Mouse (Mus musculus): ENCODE measurements at regions not wholly inside any gene's neighbourhood (a gene's known extent, or its start where the extent isn't known, plus 50 kb on each side); places are given as distances from the start of the nearest gene placed in this dataset.

GRCm38 (mm10) chr2:123267036-123267435 is 502.0 kb downstream of the Sqor start:
- DNase-seq (ENCODE audit: inconsistent ontology term): no peak

- no peak for DNase-seq (ENCODE audit: inconsistent ontology term)
Measured at GRCm38 (mm10) chr2:123274866-123275735, 510.1 kb downstream of the Sqor start.

DNA sequence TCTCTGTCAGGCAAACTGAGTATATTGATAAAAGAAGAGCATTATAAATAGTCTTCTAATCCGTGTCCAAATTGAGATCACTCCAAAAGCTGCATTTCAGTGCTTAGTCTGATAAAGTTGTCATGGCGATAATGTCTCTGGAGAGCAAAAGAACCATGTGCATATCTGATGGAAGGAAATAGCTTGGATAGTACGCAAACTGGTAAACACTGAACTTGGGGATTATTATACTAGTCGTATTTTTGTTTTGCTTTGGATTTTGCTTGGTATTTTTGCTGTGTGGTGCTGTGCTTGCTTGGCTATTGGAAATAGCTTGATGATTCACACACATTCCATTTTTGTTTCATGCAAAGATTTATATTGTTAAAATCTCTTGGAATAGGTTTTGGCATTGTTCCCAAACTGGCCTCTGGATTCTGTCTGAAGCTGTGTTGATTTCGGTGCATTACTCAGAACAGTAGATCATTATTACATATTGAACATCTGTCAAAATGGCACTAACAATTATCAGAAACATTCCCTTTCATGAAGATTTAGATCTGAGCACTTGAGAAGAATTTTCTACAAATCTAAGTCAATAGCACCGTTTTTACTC is 510.8 kb downstream of the Sqor start:
- DNase-seq (ENCODE audit: inconsistent ontology term): peak; percentile 49

DNA sequence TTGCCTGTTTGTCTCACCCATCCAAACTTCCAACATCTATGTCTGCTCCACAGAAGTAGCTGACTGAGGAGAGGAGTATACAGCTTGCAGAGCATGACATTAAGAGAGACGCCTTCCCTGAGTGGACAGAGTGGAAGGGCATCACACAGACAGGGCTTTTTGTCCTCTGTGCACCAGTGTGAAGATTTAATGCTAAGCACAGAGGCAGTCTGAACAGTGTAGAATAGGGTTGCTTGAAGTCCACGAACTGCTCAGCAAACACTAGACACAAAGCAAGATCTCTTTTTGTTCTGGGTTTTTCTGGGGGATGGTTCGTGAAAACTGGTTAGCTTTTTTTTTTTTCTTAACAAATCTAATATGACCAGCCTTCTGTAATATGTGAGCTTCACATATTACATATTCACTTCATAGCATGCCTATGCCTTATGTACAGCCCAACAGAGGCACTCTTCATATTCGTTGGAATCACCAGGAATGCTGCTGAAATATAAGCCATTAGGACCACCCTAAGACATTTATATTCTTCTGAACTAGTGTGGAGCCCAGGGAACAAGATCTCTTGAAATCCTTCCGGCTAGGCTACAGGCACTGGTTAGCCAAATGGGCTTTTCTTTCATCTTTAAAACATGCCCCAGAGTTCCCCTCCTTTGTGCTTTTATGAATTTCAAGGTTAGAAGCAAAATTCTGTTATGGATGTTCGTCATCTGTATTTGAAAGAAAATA is 546.7 kb downstream of the Sqor start:
- DNase-seq (ENCODE audit: inconsistent ontology term): no peak

DNA sequence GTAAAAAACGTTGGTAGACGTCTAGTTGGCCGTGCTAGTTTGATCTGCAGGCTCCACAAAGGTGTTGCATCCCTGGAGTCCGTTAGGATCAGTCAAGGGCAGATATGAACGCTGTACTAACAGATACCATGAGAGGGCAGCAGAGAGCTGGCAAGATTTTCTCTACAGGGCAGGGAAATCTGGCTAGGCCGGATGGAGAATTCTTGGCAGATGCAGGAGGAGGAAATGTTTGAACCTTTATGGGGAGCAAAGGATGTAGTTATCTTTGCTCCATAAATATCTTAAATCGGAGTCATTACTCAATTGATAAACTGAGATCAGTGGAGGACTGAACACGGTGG is 547.2 kb downstream of the Sqor start:
- DNase-seq (ENCODE audit: inconsistent ontology term): peak; percentile 43

DNA sequence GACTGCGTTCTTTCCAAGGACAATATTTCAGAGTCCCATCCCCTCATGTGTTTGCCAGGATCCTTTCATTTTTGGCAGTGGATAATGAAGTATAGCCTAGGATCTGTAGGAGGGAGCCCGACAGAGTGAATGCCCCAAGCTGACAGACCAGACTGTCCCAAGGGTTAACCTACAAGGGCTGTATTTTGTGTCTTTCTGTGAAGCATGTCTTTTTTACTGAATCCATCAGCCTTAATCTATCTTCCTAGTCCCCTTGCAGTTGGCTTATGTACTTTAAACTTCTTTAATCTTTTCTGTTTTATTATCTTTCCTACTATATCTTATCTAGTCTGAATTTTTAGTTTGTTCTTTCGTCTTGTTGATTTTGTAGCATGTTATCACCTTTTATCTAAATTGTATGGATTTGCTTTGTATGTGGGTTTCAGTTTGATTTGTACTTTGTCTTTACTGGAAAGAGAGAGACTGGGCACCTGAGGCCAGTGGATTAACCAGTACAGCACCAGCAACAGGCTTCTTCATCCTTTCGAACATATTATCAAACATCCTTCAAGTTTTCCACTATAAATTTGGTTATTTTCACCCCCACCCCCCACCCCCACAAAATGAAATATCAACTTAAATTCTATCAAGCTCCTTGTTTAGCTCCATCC is 555.5 kb downstream of the Sqor start:
- no peak for DNase-seq (ENCODE audit: inconsistent ontology term)

GRCm38 (mm10) chr2:123323769-123324168 is 558.7 kb downstream of the Sqor start:
- no peak for DNase-seq (ENCODE audit: inconsistent ontology term)

DNA sequence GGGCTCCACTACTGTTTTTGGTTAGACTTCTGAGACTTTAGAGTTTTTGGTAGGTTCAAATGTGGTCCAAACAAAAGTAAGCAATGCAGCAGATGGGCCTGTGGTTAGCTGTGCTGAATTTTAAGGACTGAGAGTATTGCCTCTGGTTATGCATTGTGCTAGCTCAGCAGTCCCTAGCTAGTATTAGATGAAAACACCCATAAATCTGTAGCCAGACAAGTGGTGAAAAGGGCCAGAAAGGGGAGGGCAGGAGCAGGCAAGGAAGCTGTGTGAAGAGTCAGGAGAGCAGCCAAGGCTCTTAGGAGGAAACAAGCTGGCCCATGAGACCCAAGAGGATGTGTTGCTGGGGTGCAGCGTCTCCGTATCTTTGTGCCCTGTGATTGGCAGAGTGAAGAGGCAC is 559.9 kb downstream of the Sqor start:
- DNase-seq (ENCODE audit: inconsistent ontology term): no peak

- no peak for DNase-seq (ENCODE audit: inconsistent ontology term)
Measured at GRCm38 (mm10) chr2:123349625-123350346, 584.7 kb downstream of the Sqor start.

DNA sequence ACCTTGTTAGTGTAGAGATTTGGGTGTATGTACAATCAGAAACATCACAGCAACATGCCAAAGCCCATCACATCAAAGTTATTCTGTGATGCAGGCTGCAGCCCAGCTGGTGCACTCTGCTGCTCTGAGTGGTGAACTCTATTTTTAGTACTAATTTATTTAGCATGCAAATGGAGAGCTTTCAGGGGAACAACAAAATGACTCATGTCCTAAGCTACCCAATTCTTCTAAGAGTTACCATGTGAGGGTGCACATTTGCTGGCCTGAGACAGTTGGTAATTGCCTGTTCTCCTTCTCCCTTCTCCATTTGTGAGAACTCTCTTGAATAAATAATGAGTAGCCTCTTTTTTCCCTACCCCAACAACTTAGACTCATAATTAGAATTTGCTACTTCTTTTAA is 599.2 kb downstream of the Sqor start:
- peak; percentile 78 for DNase-seq (ENCODE audit: inconsistent ontology term)

GRCm38 (mm10) chr2:123366571-123366970 is 601.5 kb downstream of the Sqor start:
- DNase-seq (ENCODE audit: inconsistent ontology term): no peak

DNA sequence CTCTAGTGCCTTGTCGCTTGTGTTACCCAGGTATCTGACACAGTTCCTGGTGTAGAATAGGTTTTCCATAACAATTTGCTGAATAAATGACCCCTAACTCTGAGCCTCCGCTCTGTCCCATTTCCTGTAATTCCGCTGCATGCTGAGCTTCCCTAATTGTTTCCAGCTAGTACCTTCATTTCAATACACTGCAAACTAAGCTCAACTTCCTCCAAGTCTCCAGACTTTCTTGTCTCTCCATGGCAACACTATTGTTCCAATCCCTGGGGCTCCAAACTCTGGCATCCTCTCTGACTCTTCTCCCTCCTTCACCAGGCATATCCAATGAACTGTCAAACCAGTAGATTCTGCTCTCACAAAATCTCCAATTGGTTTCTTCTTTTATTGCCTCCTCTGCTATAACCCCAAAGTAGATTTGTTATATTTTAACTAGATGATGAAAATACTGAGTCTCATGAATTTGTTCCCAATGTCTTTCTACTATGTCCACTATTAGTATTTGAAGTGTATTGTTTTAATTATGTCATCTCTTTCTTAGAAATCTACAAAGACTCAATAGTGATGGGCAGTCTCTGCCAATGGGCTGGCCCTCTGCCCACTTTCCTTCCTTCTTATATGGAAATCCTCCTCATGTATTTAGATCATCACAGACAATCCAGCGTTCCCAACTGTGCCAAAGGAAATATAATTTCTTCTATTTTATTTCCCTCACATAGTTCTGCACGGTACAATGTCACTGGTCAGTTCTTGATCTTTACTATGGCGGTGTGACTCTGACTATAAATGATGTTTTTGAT is 620.8 kb downstream of the Sqor start:
- DNase-seq (ENCODE audit: inconsistent ontology term): no peak

- DNase-seq (ENCODE audit: inconsistent ontology term): peak; percentile 73
Measured at GRCm38 (mm10) chr2:123386773-123387604, 622.0 kb downstream of the Sqor start.

DNA sequence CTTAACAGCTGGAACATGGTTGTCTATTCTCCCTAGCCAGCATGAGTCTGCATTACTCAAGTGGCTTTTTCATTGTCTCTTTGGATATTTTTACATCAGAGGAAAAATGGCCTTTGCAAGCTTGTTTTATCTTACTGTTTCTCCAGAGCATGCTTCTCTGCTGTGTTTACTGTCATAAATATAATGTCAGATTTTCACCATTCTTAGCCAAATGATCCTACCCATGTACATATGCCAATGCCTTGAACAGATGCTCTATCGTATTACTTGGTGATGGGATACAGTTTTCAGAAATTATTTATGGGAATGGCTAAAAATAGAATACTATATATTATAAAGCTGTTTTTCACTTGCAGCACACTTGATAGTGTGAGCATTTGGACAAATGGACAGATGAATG is 625.9 kb downstream of the Sqor start:
- no peak for DNase-seq (ENCODE audit: inconsistent ontology term)

GRCm38 (mm10) chr2:123394296-123394695 is 629.3 kb downstream of the Sqor start:
- DNase-seq (ENCODE audit: inconsistent ontology term): no peak

GRCm38 (mm10) chr2:123397551-123397950 is 632.5 kb downstream of the Sqor start:
- no peak for DNase-seq (ENCODE audit: inconsistent ontology term)

DNA sequence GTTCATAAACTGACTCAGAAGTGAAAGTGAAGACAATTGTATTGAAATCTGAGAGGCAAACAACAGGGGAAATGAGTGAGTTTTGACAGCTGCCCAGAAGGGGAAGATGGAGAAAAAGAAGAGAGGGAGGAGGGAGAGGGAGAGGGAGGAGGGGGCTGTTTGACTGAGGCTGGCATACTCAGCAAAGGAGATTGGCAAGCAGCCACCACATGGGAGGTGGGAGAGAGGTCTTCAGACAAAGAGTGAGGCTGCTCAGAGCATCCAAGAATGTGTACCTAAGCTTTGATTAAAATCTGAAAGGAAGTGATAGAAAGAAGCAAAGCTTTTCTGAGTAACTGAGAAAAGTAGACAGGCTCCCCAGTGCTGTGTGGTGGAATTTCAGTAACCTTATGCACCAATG is 636.0 kb downstream of the Sqor start:
- DNase-seq (ENCODE audit: inconsistent ontology term): no peak

DNA sequence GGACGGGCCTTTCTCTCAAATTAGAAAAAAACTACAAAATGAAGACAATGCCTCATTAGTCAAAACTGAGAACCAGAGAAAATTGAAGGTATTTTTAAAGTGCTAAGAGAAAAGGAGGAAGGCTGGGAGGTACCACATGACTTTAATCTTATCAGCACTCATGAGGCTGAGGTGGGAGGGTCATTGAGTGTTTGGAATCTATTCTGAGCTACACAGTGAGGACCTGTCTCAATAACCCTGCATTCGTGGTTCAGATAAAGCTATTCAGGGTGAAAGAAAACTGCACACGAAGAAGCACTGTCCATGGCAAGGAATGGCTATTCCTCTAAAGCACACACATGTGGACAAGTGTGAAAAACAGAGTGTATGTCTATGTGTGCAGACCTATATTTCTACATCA is 644.0 kb downstream of the Sqor start:
- DNase-seq (ENCODE audit: inconsistent ontology term): no peak

GRCm38 (mm10) chr2:123458034-123458677 is 631.6 kb upstream of the Sema6d start:
- DNase-seq (ENCODE audit: inconsistent ontology term): no peak
